Mouse (Mus musculus): ENCODE results near the gene Syt2.

GRCm38 (mm10) chr1:134790716-134791439 lies 144.4 kb downstream of the Syt2 start:
- no peak for TF ChIP-seq POLR2A (IDR thresholded peaks at IDR 0.05; ENCODE audit: extremely low read depth, insufficient read depth, low read length)
- TF ChIP-seq CTCF (IDR thresholded peaks at IDR 0.05; ENCODE audit: extremely low read depth, insufficient read depth, low read length): no peak

Measured in cortical plate, adult 2 months (tissue).